Mouse (Mus musculus) heart, postnatal 4 days (tissue): Measurements from ENCODE around the gene Copz1. TPM values are rescaled to one million over a fixed set of nuclear protein-coding genes. Genes with fewer than 3 reads are reported as not detected.

Experiments used
- DNase-seq: peaks from one replicate; pipeline ENCODE4 v3.0.0; 2021
- total RNA-seq, 2 experiments: library from RNA; stranded (reverse); gene quantifications; 2 replicates each; pipeline ENCODE4 v1.2.3; 2021

The Copz1 gene
- total RNA-seq, 2 experiments from 2014 or later = 88.7 to 91.2 TPM

DNA sequence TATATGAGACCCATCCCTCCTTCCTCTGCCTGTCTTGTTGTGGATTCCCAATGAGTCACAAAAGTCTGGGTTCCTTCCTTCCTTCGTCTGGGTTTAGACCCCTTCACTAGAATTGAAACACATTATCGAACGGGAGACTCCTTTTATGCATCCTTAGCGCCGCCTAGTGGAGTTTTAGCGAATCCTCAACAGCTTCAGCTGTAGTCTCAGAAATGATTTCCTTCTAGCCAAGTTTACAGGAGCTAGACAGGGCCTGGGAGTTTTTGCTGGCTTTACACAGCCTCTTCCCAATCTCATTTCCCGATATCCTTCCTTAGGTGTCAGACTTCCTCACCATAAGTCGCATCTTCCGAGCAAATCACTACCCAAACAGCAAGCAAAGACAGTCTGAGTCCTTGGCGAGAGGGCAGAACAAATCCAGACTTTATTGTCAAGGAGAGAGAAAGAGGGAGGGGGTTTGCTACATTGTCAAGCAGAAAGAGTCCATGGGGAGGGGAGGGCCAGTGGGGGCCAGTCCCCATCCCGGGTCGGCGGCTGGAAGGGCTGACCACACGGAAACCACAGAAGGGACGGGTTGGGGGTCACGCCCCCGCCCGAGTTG, 41.1 kb downstream of the Copz1 start:
- peak; percentile 67 for DNase-seq

DNA sequence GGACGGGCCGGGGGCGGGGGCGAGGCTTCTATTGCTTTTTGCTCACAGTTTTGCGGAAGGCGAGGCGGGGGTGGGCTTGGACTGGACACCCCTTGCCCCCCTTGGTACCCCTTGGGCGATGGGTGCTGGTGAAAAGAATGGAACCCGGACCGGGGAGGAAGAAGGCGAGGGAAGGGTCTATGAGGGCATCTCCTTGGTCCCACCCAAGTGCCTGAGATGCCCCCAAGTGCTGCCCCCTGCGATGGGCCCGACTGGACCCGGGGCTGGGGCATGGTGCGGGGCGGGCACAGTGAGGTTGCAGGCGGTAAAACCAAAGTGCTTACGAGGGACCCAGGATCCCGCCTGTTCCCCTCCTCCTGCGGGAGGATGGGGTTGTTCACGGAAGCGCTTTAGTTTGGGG, 41.7 kb downstream of the Copz1 start:
- DNase-seq = no peak

DNA sequence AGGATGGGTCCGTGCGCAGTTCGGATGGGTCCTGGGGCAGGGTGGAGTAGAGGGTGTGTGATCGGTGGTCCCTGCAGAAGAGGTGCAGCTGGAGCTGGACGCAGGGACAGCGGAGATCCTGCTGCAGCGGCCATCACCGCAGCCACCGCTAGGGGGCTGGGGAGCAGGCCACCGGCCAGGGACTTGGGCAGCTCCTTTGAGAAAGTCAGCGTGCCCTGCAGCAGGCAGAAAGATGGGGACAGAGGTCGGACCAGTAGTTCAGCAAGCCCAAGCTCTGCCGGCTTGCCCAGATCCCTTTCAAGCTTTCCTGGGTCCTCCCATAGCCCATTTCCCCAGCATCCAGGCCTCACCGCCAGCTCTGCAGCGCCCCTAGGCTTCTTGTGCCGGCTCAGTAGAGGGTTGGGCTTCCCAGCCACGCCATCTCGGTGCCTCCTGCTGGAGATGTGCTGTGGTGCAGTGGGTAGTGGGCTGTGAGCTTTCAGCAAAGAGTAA, 42.5 kb downstream of the Copz1 start:
- DNase-seq = peak; percentile 89

DNA sequence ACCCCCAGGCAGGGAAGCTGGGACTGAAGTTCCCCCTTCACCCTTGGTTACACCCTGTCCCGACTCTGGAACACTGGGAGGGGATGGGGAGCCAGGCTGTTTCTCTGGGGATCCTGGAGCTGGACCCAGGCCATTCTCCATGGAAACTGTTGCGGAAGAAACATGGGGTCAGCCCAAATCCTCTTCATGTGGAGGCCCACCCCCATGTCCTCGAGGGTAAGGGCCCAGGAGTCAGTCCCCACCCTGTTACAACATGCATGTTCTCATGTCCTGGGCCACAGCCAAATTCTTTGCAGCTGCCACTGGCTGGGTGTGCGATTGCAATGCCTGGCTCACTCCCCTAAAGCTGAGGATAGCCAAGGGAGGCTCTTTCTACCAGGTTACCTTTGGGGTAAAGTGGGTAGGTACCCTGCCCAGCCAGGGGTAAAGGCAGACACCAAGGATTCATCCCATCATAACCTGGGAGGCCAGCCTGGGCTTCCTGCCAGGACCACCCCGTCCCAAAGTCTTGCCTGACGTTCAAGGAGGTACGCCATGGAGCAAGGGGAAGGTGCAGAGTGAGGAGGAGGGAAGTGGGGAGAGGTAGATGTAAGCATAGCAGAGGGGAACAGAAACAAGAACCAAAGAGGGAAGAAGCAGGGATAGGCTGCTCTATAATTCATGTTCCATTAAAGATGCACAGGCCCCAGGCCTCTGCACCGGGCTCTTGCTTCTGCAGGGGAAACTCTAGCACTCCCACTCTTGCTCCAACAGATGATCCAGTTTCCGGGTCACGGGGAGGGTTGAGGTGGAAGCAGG, 43.7 kb downstream of the Copz1 start:
- DNase-seq = peak; percentile 78

DNA sequence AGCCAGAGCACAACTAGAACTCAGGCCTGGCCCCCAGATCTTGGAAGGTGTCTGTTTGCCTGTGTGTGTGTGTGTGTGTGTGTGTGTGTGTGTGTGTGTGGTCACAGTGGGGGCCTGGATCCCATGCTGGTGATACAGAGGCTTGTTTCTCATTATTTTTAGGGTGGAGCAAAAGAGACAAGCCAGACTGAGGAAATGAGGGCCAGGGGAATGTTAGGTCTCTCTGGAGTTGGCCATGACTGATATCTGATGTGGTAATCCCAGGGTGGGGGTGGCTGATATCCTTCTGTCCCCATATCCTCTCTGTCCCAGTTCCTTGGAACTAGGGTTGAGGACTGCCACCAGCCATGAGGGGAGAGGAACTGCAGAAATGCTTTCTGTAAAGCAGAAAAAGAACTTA, 44.6 kb downstream of the Copz1 start:
- DNase-seq = no peak

DNA sequence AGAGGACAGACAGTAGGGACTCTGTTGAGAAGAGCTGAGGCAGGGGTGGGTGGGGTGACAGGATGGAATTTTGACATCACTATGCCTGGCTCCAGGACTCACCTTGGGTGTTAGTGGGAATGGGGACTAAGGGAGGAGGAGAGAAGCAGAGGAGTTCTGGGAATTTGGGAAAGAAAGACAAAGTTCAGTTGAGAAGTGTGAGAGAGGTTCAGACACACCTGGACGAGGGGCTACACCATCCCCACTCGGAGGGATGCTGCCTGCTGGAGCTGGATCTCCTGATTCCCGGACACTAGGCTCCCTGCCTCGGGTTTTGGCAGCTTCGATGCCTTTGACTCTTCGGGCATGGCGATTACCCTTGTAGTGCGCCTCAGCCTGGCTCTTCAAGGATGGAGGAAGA, 45.2 kb downstream of the Copz1 start:
- DNase-seq = no peak

DNA sequence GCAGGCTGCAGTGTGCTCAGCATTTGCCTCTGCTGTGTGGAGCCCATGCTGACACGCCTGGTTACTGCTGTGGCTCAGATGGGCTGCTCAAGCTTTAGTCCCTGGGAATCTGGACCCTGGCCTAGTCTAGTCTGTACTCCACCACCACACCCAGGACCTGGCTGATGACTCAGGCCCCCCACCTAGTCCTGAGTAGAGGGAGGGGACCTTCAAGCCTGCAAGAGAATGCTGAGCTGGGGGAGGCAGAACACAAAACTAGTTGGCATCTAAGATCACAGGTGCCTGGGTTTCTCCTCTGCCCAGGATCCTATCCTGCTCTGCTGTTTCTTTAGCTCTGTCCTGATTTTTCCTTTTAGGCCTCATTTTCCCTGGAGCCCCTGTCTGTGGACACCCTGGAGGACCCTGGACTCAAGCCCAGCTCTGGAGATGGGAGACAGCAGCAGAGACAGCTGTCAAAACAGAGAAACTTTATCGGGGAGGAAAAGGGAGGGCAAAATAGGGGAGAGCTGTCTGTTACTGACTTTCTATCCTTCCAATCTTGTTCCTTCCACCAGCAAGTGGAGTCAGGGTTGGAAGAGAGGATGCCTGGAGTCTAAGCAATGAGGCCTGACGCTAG, 45.8 kb downstream of the Copz1 start:
- DNase-seq = peak; percentile 61

DNA sequence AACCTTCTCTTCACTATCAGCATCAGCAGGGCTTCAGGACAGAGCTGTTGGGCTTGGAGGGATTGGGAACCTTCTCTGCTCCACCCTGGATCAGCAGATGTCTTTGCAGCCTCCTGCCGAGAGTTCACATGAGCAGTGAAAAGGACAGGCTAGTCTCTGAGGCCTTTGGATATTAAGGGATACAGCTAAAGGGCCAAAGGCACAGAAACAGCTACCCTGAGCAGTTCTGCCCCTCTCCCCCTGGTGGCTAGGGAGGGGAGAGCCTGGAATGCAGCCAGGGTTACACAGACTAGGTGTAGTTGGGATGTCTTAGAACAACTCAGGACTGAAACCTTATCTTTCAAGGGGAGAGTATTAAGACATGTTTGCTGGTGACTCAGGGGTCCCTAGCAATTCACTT, 48.6 kb downstream of the Copz1 start:
- DNase-seq = peak; percentile 71

DNA sequence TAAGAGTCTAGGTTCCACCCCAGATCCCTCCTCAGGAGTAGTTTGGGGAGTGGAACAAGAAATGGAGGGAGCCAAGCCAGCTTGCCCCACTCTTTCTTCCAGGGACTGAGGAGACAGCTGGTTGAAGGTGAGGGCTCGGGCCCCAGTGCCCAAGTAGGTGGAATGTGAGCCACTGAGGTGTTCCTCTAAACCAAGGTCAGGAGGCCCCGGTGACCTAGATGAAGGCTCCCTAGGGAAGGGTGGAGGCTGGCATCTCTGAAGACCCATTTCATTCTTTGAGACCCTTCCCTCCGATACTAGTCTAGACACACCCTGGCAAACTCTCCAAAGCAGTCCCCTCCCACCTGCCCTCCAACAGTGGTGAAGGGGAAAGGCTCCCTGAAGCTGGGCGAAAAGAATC, 49.9 kb downstream of the Copz1 start:
- DNase-seq = no peak

DNA sequence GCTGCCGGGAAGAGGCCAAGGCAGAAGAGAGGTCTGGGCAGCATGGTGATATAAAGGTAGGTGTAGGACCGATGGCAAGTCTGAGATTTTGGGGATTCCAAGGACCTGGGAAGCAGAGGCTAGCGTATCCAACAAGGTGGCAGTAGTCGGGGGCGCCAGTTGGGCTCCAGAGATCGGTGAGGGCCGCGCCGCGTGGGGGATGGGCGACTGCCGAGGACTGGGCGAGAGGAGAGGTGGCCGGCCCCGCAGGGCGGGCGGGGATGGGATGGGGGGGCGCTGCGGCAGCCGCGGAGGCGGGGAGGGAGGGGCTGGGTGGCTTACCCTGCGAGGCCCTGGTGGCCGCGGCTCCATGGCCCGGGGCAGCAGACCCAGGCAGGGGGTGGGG, 50.5 kb downstream of the Copz1 start:
- peak; percentile 70 for DNase-seq

DNA sequence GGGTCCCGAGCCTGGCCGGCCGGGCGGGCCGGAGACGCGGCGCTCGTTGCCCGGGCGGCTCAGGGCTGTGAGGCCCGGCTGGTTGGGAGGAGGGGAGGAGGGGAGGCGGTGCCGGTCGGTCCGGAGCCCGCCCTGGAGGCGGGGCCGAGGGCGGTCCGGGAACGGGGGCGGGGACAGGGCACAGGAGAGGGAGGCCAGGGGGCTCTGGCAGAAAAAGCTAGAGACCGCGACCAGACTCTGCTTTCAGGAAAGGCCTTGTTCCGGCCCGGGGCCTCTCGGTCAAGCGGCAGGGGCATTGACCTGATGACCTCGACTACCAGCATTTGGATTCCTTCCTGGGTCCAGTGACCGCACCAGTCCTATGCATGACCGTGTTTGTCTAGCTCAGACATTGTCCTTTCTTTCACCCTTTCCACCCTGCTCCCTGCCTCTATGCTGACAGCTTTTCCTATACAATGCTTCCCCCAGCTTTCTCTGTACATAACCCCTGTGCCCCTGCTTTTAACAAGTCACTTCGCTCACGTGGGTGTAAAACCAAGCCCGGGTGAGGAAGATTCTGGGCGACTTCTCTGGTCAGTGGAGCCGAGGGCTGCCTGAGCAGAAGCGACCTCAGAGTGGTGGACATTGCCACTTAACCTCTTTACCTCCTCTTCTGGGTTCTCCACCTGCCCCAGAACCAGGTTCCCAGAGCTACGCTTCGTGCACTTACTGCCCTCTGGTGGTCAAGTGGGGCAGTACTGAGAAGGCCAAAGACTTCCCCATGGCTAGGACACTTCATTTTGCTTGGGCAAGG, 51.1 kb downstream of the Copz1 start:
- peak; percentile 95 for DNase-seq

DNA sequence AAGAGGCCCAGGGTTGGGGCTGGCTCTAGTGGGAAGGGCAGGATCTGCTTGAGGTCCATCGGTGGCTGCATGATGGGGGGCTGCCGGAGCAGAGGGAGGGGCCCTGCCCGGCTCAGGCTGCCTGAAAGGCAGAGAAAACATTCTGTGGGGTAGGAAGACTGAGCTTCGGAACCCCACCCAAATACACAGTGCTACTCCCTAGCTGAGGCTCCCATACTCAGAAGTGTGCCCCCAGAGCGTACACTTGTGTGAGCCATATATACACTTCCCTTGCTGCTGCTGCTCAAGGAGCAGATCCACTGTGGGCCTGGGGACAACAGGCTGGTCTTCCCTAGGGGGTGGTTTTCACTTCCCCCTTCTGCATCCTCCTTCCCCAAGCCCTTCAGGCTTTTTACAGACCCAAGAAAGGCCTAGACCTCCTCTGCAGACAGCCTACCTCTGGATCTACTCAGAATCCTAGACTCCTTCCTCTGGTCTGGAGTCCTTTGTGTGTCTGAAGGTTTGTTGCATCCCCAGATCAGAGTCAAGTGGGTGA, 60.6 kb downstream of the Copz1 start:
- no peak for DNase-seq

DNA sequence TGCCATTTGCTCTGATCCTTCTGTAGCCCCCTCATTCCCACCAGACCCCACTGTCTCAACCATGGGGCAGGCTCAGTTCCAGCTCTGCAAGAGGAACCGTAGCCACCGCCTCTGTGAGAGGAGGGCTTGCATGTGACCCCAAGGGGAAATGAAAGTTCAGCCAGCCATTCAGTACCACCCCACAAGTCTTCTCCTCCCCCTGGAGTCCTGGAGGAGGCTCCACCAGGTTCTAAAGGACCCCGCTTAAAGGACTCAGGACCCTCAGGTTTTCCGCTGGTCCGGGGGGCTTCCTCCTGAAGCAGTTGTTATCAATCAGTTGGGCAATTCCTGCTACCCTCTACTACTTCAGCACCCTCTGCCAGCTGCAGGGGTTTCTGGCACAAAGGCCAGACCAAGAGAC, 61.2 kb downstream of the Copz1 start:
- DNase-seq = no peak

DNA sequence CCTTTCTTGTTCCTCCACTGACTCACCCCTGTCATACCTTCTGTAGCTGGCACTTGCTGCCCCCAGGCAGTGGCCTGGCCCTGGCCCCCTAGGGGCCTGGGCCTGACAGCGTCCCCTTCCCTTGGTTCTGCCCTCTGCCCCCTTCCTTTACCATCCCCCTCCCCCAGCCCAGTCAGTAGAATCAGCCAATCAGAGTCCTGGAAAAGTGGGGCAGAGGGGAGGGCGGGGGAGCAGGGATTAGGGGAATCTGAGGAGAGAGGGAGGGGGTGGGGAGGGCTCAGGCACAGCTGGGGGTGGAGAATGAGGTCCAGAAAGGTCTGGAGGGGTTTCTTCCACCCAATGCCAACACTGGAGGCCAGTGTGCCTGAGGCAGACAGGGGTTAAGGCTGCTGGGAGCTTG, 61.7 kb downstream of the Copz1 start:
- DNase-seq = no peak

DNA sequence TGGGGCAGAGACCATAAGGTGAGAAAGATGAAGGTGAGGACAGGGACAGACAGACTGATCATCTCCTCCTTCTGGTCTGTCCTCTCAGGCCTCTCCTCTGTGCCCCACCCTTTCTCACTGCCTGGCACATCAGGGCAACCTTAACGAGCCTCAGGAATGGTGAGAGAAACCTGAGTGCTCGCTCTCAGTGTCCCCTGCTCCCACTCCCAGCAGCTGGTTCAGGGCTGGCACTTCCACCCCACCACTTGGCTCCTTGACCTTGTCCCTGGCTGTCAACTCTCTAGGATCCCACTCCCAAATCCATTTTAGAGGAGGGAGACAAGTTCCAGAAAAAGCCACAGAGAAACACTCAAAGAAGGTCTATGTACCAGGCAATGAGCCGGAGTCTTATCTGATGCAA, 62.5 kb downstream of the Copz1 start:
- no peak for DNase-seq

DNA sequence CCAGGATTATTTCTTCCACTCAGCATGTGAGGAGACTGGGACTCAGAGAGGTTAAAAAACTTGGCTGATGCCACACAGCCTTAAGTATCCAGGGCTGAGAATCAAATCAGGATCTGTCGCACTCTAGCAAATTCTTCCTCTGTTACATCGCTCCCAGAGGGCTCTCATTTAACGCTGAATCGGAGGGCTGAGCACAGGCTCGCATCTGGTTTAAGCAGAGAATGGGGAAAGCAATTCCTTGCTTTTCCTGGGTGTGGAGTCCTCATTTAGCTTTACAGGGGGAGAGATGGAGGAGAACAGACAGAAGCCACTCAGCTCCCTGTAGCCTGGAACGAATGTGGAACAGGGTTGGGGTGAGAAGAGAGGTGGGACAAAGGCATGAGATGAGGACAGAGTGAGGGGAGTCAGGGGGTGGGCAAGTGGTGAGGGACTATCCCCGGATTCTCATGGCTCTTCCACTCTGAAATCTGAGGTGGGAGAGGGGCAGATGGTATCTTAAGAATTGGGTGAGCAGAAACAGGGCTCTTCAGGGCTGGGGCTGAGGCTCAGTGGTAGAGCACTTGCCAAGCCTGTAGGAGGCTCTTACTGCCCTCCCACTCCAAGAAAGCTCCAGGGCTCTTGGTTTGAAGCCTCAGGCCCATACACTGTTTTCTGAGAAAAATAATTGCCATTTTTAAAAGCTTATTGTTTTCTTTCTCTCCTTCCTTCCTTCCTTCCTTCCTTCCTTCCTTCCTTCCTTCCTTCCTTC, 63.1 kb downstream of the Copz1 start:
- no peak for DNase-seq

DNA sequence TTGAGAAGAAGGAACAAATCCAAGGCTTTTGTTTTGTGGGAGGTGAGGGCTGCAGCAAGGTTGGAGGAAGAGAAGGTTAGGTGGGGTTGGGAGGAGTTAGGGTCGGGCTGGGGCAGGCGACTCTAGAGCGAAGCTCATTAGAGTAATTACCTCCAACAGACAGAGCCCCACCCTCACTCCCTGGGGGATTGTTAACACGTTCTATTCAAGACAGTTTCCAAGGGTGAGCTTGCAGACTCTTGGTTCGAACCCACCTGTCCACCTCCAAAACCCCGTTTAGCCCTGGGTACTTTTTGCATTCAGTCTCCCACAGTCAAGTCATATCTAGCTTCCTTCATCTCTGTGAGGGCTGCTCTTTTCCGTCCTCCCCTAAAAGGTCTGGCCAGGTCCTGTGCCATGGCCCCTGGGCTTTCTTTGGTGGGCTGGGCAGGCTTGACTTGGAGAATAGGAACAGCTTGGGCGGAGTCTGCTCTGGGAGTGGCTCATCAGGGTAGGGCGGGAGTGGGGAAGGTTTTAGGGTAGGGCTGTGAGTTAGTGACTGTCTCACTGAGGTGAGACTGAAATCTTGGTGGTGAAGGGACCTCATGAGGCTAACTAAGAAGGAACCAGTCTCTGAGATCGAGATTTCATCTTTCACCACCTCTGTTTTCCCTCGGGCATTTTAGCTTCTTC, 64.6 kb downstream of the Copz1 start:
- no peak for DNase-seq

DNA sequence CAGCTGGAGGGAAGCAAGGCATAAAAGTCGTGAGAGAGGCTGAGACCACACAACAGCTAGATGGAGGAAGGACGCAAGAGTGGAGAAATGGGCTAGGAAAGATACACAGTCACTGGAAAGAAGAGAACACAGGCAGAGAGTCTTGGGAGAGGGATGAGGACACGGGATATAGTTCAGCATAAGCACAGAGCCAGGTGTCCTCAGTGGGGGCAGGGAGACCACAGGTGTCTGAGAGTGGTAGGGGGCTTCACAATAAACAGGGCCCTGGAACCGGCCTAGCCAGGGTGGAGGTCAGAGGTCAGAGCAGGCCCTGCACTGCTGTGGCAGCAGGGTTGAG, 66.3 kb downstream of the Copz1 start:
- no peak for DNase-seq

DNA sequence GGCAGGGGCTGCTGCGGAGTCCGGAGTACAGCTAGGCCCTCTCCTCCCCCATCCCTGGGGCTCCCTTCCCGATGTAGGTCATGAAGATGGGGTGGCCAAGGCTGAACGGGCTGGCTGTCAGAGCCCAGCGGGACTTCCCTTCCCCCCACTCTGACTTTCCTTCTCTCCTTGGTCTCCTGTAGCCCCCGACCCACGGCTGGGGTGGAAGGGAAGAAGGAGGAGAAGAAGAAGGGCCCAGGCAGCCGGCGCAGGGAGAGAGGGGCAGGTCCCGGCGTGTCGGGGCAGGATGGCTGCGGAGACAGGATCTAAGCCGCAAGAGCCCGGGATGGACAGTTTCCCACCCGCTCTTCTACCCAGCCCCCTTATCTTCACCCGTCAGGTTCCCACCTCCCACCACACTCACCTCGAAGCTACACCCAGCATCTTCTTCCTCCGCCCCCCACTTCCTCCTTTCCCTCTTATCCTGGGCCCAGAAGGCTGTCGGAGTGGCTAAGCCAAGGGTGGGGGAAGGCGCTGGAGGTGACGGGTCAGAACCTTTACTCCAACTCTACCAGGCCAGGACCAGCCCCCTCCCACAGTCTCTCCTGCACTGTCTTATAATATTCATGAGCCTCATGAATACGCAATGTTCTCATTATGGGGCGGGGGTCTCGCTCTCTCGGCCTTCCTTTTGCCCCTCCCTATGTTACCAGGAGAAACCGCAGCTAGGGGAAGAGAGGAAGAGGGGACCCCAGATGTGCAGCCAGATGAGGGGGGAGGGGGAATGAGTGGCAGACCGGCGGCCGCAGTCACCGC, 66.8 kb downstream of the Copz1 start:
- DNase-seq = no peak

DNA sequence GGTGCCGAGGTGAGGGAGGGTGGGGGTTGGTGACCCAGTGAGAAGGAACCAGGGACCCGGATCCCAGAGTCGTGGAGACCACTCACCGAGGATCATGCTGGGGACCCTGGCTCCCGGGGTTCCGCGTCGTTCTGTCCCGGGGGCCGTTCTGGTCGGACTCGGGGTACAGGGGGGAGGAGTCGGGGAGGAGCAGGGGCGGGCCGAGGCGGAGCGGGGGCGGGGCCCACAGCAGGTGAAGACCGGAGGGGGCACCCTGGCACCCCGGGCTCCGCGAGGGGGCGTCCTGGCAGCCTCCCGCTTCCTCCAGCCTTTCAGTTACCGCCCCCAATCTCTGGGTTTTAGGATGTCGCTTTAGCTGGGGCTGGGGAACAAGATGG, 67.4 kb downstream of the Copz1 start, which contains the start of gene Zfp385a:
Gene Zfp385a (minus strand): TSS at position 133 of the 377 bp plus-strand sequence.
- DNase-seq = peak; percentile 44

DNA sequence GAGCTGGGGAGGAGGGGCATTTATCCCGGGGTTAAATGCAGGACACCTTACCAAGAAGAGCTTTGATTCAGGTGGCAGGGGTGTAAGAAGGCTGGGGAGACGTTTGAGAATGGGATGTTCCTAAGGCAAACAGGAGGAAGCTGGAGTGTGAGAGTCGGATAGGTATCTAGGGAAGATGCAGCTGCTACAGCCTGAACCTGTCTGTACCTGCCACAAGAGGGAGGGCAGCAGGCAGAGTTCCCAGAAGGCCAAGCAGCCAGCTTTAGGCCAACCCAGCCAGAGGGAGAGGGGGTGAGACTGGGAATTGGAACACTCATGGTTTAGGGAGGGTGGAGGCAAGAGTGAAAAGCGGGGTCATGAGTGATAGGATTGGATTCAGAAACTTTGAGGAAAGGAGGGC, 68.3 kb downstream of the Copz1 start:
- no peak for DNase-seq
